Mouse (Mus musculus) spleen, adult 2 months (tissue): ENCODE measurements at regions not wholly inside any gene's neighbourhood (a gene's known extent, or its start where the extent isn't known, plus 50 kb on each side); places are given as distances from the start of the nearest gene placed in this dataset.

Experiments
- CTCF ChIP-seq: fragments of 200-500 bp; IDR thresholded peaks from 2 replicates; pipeline ENCODE4 v1.5.1; 2011; ENCODE audit warnings: mild to moderate bottlenecking, inconsistent platforms; ENCODE audit not compliant: insufficient read depth, insufficient read length, insufficient replicate concordance; ENCODE audit errors: extremely low read depth
- POLR2A ChIP-seq: fragments of 200-500 bp; IDR thresholded peaks from 2 replicates; pipeline ENCODE4 v1.6.1; 2011; ENCODE audit warnings: low read depth, low read length, inconsistent platforms

DNA sequence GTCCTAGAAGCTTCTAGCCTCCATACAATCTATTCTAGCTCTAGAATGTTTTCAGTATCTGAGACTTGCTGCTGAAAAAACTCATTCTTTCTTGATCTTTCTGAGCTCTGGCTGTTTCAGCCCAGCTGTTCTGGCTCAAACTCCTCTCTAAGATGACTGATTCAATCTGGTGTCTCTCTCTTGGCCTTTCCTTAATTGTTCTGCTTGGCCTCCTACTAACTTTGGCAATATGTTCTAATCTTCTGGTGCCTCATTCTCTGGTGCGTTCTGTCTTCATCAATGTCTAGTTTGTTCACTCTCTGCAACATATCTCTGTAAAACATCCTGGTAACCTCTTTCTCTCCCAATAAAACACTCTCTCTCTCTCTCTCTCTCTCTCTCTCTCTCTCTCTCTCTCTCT lies 302.6 kb upstream of the Kdm8 start:
- TF ChIP-seq CTCF (no peak), POLR2A (no peak)
